Mouse (Mus musculus) liver, embryonic 14.5 days (tissue): ENCODE results near the gene Prl7a1.

Source experiments
- CTCF ChIP-seq: IDR thresholded peaks from 2 replicates; pipeline ENCODE4 v1.5.1; 2016; ENCODE audit warnings: antibody characterized with exemption, low read depth, control low read depth
- EP300 ChIP-seq: IDR thresholded peaks from 2 replicates; pipeline ENCODE4 v1.6.1; 2016; ENCODE audit warnings: antibody characterized with exemption, low read depth

GRCm38 (mm10) chr13:27667936-27668335, 25.6 kb upstream of the Prl7a1 start, which contains the start of gene Prl7a2:
- TF ChIP-seq CTCF (no peak), EP300 (no peak)
